Mouse (Mus musculus) E14TG2a.4 (cell line): ENCODE results near the gene Psen2.

Experiments used
- CTCF ChIP-seq: conservative IDR thresholded peaks from 2 replicates; pipeline ENCODE4 v1.5.1; 2014; ENCODE audit warnings: low read length
- NANOG ChIP-seq: IDR thresholded peaks from 2 replicates; pipeline ENCODE4 v1.6.1; 2014; ENCODE audit warnings: borderline replicate concordance, low read length, mixed read lengths
- POU5F1 ChIP-seq: IDR thresholded peaks from 2 replicates; pipeline ENCODE4 v1.6.1; 2014; ENCODE audit warnings: low read length, borderline replicate concordance

DNA sequence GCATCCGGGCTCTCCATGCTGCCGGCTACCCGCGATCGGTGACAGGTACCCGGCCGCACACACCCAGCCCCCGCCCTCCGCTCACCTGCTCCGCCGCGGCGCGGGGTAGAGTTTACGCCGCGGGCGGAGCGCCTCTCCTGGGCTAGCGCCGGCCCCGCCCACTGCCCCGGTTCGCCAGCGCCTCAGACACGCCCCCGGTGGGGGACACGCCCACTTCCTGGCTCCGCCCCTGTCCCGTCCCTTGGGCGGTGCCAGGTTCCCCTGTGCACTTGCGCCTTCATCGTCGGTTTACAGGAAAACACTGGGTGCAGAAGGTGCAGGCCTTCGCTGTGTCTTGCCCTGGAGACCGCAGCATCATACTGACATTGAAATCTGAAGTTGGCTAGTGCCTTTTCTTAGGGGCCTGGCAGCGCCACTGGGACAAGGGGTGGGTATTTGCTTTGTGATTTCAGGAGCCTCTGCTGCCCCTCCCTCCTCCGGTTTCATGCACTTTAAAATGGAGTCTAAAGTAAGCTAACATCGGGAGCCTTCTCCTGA lies 7.0 kb downstream of the Psen2 start:
- TF ChIP-seq CTCF (no peak), POU5F1 (no peak), NANOG (no peak)
